Mouse (Mus musculus) olfactory bulb, adult 2 months (tissue): ENCODE measurements around the gene Ndufc1. TPM values are rescaled to one million over a fixed set of nuclear protein-coding genes. Genes with fewer than 3 reads are reported as not detected.
"Not testable (repeated sequence)": the region's sequence is repeated elsewhere in the genome, so short reads cannot be mapped to it uniquely, and the experiment has no call there.

Experiments used
- H3K27ac ChIP-seq: fragments of 200-500 bp; 2 replicates; pipeline ENCODE4 v1.5.1; 2012; ENCODE audit warnings: low read depth, low read length; ENCODE audit not compliant: insufficient read depth
- H3K4me1 ChIP-seq: fragments of 200-500 bp; 2 replicates; pipeline ENCODE4 v1.6.1; 2012; ENCODE audit warnings: low read length; ENCODE audit not compliant: control insufficient read depth, insufficient read depth
- H3K4me3 ChIP-seq: fragments of 200-500 bp; 2 replicates; pipeline ENCODE4 v1.5.1; 2012; ENCODE audit warnings: mild to moderate bottlenecking, low read depth, low read length, moderate library complexity; ENCODE audit not compliant: insufficient read depth
- CTCF ChIP-seq: fragments of 200-500 bp; IDR thresholded peaks from 2 replicates; pipeline ENCODE4 v1.5.1; 2012; ENCODE audit warnings: low read depth, mild to moderate bottlenecking, low read length, moderate library complexity; ENCODE audit not compliant: insufficient read depth
- POLR2A ChIP-seq: fragments of 200-500 bp; IDR thresholded peaks from 2 replicates; pipeline ENCODE4 v1.6.1; 2012; ENCODE audit warnings: mild to moderate bottlenecking, low read depth, low read length, moderate library complexity; ENCODE audit not compliant: insufficient read depth
- WGBS: fragments of 180-500 bp; shearing (Covaris S2); methylation state at CpG from one replicate; pipeline ENCODE4 v1.1.7; 2018; 5-methylcytosine and 5-hydroxymethylcytosine counted together
- polyA plus RNA-seq: library from polyadenylated mRNA; stranded (reverse); fragments of >200 nt; gene quantifications from 2 replicates; pipeline ENCODE4 v1.2.4, GENCODE M21; 2012; ENCODE audit warnings: low replicate concordance; ENCODE audit not compliant: missing spikeins, insufficient read depth, insufficient read length

Ndufc1 gene
- polyA plus RNA-seq, 1 experiment, result not detected

- WGBS, result under 1% methylated on average over 28 of the region's 30 CpGs
- peak overlapping the region; percentile 96 for H3K4me3 ChIP-seq
- no peak for TF ChIP-seq CTCF
- no peak for TF ChIP-seq POLR2A
- no peaks in the 10 kb centered on the region for H3K4me1 ChIP-seq
- H3K27ac ChIP-seq, result peak overlapping the region; percentile 60
These were observed 7.2 kb upstream of the Ndufc1 start for GRCm38 (mm10) chr3:51416073-51416363.

DNA sequence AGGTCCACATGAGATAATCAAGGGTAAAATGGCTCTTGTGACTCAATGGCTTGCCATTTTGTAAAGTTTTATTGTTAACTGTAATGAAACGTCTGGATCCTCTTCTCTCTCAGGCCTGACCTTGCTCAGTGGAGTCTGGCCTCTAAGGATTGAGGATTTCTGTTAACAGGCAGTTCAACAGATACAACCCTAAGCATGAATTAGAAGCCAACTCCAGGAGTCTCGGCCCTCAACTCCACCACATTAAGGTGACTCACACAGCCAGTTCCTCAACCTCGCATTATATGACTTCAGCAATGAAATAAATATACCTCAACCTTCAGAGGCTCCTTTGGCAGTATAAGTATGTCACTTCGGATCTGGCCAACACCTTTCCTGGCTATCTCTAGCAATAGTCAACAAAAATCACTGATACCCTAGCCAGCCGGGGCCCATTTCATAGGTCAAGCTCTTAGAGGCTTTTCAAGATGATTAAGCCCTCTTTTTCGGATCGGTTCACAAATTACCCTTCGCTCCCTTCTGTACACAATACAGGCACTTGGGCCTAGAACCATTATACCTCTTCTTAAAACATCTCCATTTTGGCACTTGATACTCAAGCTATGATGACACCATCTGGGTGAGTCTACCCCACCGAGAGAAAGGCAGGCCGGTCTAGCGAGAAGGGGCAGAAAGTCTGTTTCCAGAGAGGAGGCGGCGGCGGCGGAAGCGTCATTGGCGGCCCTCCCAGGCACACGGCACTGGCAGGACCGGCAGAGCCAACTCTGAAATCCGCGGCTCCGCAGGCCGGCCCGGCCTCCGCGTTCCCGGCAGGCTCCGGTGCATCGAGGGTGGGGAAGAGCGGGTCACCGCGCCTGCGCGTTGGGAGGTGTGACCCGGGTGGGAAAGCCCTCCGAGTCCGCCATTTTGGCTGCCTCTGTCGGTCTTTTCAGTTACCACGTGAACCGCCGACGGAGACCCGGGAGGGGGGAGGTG is 6.6 kb upstream of the Ndufc1 start, which contains the start of gene Naa15:
Naa15 (plus strand) TSS at position 51 of the 975 bp plus-strand sequence.
- WGBS, result 4% methylated on average over 43 of the region's 43 CpGs
- no peaks in the 10 kb centered on the region for H3K4me1 ChIP-seq
- H3K27ac ChIP-seq, result peak within 1 kb of the TSS; percentile 80
- TF ChIP-seq POLR2A (peak; percentile 76), CTCF (no peak)
- peak within 1 kb of the TSS; percentile 96 for H3K4me3 ChIP-seq

- no peak overlapping the region for H3K27ac ChIP-seq
- H3K4me1 ChIP-seq, result no peaks in the 10 kb centered on the region
- 97% methylated on average over 1 of the region's 1 CpGs for WGBS
- no peak for TF ChIP-seq CTCF
- no peak for TF ChIP-seq POLR2A
- no peak overlapping the region for H3K4me3 ChIP-seq
These were observed 4.5 kb upstream of the Ndufc1 start for GRCm38 (mm10) chr3:51413276-51413675.

DNA sequence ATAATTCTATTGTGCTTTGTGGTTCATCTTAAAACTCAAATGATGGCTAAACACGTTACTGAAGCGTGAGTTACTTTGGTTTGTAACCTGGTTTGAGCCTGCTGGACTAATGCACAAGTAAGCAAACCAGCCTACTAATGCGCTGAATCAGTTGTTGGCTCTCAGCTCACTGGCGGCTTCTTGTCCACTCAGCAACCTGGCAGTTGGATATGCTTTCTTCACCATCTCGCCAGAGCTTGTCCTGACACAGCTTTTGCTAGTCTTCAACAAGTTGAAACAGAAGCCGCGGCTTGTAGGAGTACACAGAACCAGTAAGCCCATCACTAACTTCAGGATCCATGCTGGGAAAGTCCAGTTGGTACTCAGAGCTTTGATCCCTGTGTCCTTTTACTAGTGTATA is 3.7 kb upstream of the Ndufc1 start:
- Histone ChIP-seq H3K4me1 (peaks cover 3% of the 10 kb centered on the region; the same call in 1 of the 2 replicates), H3K27ac (no peak overlapping the region), H3K4me3 (no peak overlapping the region)
- no peak for TF ChIP-seq POLR2A
- no peak for TF ChIP-seq CTCF
- 92% methylated on average over 7 of the region's 7 CpGs for WGBS

DNA sequence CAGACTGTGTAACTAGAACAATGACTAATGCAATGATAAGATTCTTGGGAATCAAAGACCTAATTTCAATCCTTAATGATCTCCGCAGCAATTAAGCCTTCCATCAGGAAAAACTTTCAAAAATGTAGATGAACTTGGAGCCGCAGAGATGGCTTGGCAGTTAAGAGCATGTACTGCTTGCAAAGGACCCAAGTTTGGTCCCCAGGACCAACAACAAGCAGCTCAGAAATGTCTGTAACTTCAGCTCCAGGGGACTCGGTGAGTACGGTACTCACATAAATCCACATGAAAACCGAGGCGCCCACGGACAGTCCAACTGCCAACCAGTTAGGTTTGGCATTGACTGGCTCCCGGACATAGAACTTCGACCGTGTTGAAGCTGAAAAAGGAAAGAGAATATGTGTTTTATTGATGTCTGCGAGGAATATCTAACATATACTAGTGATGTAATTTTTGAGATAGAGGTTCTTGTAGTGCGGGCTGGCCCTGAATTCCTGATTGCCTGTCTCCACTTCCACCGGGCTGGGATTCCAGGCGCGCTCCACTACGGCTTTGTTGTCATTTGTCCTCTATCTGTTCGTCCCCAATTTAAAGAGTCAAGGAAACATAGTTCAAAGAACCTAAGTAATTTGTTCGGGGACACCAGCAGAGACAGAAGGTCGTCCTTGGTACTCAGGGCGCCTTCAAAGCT is 773 bp downstream of the Ndufc1 start:
- Histone ChIP-seq H3K27ac (peak overlapping the region; percentile 77), H3K4me3 (peak overlapping the region; percentile 64), H3K4me1 (peaks cover 3% of the 10 kb centered on the region; the same call in 1 of the 2 replicates)
- 15% methylated on average over 20 of the region's 20 CpGs for WGBS
- TF ChIP-seq POLR2A, result no peak
- no peak for TF ChIP-seq CTCF

DNA sequence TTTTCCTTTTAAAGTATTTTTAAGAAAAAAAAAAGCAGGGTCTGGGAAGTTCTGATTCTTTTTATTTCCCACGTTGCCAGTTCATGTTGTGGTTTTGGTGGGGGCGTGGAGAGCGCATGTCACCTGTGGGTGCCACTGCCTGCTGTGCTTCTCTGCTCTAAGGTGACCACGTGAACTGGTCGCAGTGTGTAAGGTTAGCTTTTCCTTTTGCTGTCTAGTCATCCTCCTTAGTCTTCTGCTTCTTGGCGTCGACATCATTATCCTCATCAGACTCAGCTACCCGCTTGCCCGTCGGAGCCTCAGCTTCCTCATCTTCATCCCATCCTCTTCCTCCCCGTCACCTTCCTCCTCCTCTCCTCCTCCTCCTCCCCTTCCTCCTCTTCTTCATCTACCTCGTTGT is 6.2 kb downstream of the Ndufc1 start:
- TF ChIP-seq CTCF (no peak), POLR2A (no peak)
- no peak overlapping the region for H3K27ac ChIP-seq
- 91% methylated on average over 12 of the region's 12 CpGs for WGBS
- H3K4me3 ChIP-seq, result no peak overlapping the region
- no peaks in the 10 kb centered on the region for H3K4me1 ChIP-seq

DNA sequence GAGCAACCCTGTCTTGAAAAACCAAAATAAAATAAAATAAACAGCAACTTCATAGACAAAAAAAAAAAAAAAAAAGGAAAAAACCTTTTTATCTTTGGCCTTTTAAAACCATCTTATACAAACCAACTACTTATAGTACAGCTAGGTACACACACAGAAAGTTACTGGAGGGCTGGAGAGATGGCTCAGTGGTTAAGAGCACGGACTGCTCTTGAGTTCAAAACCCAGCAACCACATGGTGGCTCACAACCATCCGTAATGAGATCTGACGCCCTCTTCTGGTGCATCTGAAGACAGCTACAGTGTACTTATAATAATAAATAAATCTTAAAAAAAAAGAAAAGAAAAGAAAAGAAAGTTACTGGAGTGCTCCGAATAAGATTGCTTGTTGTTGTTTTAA is 6.7 kb downstream of the Ndufc1 start:
- not testable (repeated sequence) for H3K4me3 ChIP-seq, H3K4me1 ChIP-seq, H3K27ac ChIP-seq
- 62% methylated on average over 4 of the region's 4 CpGs for WGBS

DNA sequence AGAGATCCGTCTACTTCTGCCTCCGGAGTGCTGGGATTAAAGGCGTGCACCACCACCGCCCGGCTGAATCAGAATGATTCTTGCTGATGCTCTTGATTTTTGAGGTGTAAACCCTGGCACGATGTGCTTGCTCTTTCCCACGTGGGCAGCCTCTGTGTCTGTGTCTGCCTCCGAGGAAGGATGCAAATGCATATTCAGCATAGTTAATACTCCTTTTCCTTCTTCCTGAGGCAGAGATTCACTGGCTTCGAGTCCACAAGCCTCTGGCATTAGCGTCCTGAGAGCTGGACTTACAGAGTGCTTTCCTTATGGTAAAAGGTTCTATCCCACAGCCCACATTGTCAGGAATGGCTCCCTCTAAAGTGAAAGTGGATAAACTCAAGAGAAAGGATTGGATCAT is 8.1 kb downstream of the Ndufc1 start:
- no peak for TF ChIP-seq POLR2A
- no peak for TF ChIP-seq CTCF
- Histone ChIP-seq H3K27ac (no peak overlapping the region), H3K4me3 (no peak overlapping the region), H3K4me1 (peaks cover 6% of the 10 kb centered on the region)
- 69% methylated on average over 10 of the region's 10 CpGs for WGBS

DNA sequence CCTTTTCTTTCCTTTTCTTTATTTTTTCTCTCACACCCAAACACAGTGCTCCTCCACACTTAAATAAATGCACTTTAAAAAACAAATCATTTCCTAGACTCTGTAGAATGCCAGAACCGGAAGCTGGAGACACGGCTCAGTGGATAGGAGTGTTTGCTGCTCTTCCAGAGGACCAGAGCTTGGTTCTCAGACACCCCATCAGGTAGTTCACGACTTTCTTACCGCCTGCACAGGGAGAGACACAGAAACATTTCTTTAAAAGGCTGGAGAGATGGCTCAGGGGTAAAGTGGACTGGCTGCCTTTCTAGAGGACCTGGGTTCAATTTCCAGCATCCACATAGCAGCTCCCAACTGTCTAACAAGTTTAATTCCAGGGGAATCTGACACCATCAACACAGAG is 9.3 kb downstream of the Ndufc1 start:
- WGBS, result 72% methylated on average over 4 of the region's 4 CpGs
- H3K4me3 ChIP-seq, result no peak overlapping the region
- H3K27ac ChIP-seq, result no peak overlapping the region
- peaks cover 6% of the 10 kb centered on the region for H3K4me1 ChIP-seq
- TF ChIP-seq CTCF (no peak), POLR2A (no peak)
